Mouse (Mus musculus) forebrain, embryonic 11.5 days (tissue): ENCODE measurements at regions not wholly inside any gene's neighbourhood (a gene's known extent, or its start where the extent isn't known, plus 50 kb on each side); places are given as distances from the start of the nearest gene placed in this dataset.

Source experiments
- ATAC-seq: fragments of 200-750 bp; cut with Nextera tagmentation; replicated peaks from 2 replicates; pipeline ENCODE4 v1.8.0; 2017; ENCODE audit warnings: moderate TSS enrichment; ENCODE audit not compliant: low FRiP score
- DNase-seq: peaks from one replicate; pipeline ENCODE4 v3.0.0-alpha.2; 2017; ENCODE audit warnings: low spot score
- H3K27ac ChIP-seq: fragments of 300-500 bp; sonication (generic); 2 replicates; pipeline ENCODE4 v1.5.1; 2014; ENCODE audit warnings: low read depth, low read length
- H3K27me3 ChIP-seq: fragments of 300-500 bp; sonication (generic); 2 replicates; pipeline ENCODE4 v1.6.1; 2014; ENCODE audit warnings: mild to moderate bottlenecking, low read length, mixed read lengths; ENCODE audit not compliant: control insufficient read depth, insufficient read depth
- H3K36me3 ChIP-seq: fragments of 300-500 bp; sonication (generic); 2 replicates; pipeline ENCODE4 v1.6.1; 2014; ENCODE audit warnings: mild to moderate bottlenecking, low read length, moderate library complexity, mixed read lengths; ENCODE audit not compliant: control insufficient read depth, insufficient read depth
- H3K4me1 ChIP-seq: fragments of 300-500 bp; sonication (generic); replicated peaks from 2 replicates; pipeline ENCODE4 v1.6.1; 2014; ENCODE audit warnings: low read length, mixed read lengths; ENCODE audit not compliant: control insufficient read depth, insufficient read depth
- H3K4me2 ChIP-seq: fragments of 300-500 bp; sonication (generic); 2 replicates; pipeline ENCODE4 v1.6.1; 2014; ENCODE audit warnings: low read depth, mild to moderate bottlenecking, low read length, moderate library complexity, mixed read lengths; ENCODE audit not compliant: severe bottlenecking
- H3K4me3 ChIP-seq: fragments of 300-500 bp; sonication (generic); 2 replicates; pipeline ENCODE4 v1.5.1; 2014; ENCODE audit warnings: low read depth, low read length
- H3K9ac ChIP-seq: fragments of 300-500 bp; sonication (generic); 2 replicates; pipeline ENCODE4 v1.6.1; 2014; ENCODE audit warnings: low read length
- H3K9me3 ChIP-seq: fragments of 300-500 bp; sonication (generic); 2 replicates; pipeline ENCODE4 v1.6.1; 2016; ENCODE audit warnings: low read length, mixed read lengths; ENCODE audit not compliant: control insufficient read depth
- WGBS: fragments of 180-500 bp; shearing (Covaris S2); extraction: QIAGEN DNeasy Blood & Tissue Kit; methylation state at CpG from one replicate; pipeline ENCODE4 v1.1.7; 2014; 5-methylcytosine and 5-hydroxymethylcytosine counted together

DNA sequence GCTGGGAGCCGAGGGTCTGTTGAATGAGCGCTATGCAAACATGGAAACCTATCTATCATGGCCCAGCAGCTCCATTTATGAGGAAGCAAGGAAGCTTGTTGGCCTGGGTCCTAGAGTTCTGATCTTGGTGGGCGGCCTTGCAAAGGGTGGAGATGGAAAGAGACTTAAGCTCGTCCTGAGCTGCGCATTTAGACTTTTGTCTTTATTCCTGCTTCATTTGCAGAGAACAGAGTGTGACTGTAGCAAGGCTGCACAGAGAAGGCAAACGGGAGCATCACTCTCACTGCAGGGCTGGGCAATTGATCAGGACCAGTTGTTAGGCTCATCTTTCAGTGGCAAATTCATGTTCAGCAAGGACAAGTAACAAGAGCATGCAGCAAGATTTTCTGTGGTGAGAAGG lies 177.2 kb downstream of the Plod2 start:
- no peak for DNase-seq

DNA sequence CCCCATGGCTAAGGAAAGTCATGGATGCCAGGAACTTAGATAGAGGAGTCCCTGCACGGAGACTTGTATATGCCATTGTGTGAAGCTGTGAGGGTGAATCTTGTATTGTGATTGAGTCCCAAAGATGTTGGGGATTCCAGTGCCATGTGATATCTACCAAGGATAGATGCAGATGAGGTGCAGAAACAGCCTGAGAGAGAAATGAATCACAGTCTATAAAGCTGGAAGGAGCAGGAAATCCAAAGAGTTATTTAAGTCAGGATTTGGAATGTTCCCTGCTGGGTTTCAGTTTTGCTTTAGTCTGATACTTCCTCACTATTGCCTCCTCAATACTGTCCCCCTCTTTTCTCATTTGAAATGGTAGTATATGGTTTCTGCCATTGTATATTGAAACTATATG lies 186.8 kb downstream of the Plod2 start:
- 86% methylated on average over 1 of the region's 1 CpGs for WGBS
- no peaks in the 10 kb centered on the region for H3K27me3 ChIP-seq
- no peaks in the 10 kb centered on the region for H3K36me3 ChIP-seq
- ATAC-seq (no peak), DNase-seq (no peak)
- H3K4me2 ChIP-seq: no peak overlapping the region
- no peak overlapping the region for H3K27ac ChIP-seq
- no peaks in the 10 kb centered on the region for H3K9me3 ChIP-seq
- no peak overlapping the region for H3K4me3 ChIP-seq
- H3K9ac ChIP-seq: no peak overlapping the region
- no peaks in the 10 kb centered on the region for H3K4me1 ChIP-seq

More for the DNA sequence above, 177.2 kb downstream of the Plod2 start:
- WGBS: 80% methylated on average over 6 of the region's 6 CpGs
- ATAC-seq: no peak
- Histone ChIP-seq H3K27me3 (no peaks in the 10 kb centered on the region), H3K9me3 (no peaks in the 10 kb centered on the region), H3K4me3 (no peak overlapping the region), H3K4me1 (no peaks in the 10 kb centered on the region), H3K4me2 (no peak overlapping the region), H3K27ac (no peak overlapping the region), H3K9ac (no peak overlapping the region), H3K36me3 (no peaks in the 10 kb centered on the region)

DNA sequence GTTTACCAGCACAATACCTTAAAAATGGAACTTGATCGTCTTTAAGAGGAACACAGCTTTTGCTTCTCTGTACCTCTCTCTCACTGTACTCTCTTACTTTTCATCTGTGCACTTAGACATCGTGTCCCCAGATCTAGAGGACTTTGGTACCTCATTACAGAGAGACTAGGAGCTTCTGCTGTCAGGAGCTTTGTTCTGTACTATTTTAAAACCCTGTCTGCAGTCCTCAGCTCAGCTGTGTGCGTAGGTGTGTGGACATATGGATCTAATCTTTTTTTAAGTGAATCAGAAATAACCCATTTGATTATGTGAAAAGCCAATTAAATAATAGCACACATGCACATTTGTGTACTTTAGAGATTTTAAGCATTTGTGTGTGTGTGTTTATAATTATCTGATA lies 189.4 kb downstream of the Plod2 start:
- no peak overlapping the region for H3K27ac ChIP-seq

DNA sequence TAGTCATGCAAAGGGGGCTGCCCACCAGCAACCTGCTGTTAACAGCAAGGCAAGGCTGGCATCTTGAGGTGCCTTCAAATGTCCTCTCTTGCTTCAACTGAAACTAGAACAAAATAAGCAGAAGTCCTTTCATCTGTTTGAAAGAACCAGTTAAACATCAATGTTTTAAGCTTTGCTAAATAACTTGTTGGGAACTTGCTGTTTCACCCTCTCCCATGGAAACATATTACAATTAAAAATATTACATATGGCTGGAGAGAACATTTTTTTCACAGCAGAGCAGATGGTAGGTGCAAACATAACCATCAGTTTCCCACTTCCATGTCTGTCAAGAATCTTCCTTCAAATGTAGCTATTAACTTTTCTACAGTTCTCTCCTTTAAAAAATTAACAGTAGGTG lies 225.5 kb downstream of the Plod2 start:
- no peak overlapping the region for H3K9ac ChIP-seq
- H3K36me3 ChIP-seq: no peaks in the 10 kb centered on the region
- H3K27me3 ChIP-seq: no peaks in the 10 kb centered on the region
- H3K4me1 ChIP-seq: no peaks in the 10 kb centered on the region
- no peak overlapping the region for H3K4me2 ChIP-seq
- H3K27ac ChIP-seq: no peak overlapping the region
- ATAC-seq (no peak), DNase-seq (no peak)
- H3K4me3 ChIP-seq: no peak overlapping the region
- no peaks in the 10 kb centered on the region for H3K9me3 ChIP-seq

More for the DNA sequence above, 189.4 kb downstream of the Plod2 start:
- ATAC-seq (no peak), DNase-seq (no peak)
- Histone ChIP-seq H3K9me3 (no peaks in the 10 kb centered on the region; the same call in 1 of the 2 replicates), H3K4me2 (no peak overlapping the region), H3K27me3 (no peaks in the 10 kb centered on the region), H3K4me1 (no peaks in the 10 kb centered on the region), H3K36me3 (no peaks in the 10 kb centered on the region), H3K4me3 (no peak overlapping the region), H3K9ac (no peak overlapping the region)
- WGBS: 79% methylated on average over 3 of the region's 3 CpGs

DNA sequence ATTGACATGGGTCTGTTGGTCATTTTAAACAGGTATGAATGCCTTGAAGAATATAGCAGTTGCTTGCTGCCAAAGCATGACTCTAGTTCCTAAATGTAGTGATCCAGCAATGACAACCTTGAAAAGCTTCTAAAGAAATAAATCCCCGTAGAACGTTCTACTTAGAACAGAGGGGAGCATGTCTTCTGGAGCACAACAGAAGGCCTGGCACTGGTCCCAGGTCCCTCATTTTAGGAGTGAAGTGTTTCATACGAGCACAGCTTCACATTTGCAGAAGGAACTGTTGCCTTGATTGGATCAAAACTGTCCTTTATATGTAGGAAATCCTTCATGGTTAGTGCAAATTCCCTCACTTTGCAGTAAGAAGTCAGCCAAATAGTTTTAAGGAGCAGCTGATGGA lies 226.4 kb downstream of the Plod2 start:
- no peak overlapping the region for H3K4me3 ChIP-seq
- no peak overlapping the region for H3K9ac ChIP-seq
- no peak overlapping the region for H3K27ac ChIP-seq
- H3K4me2 ChIP-seq: no peak overlapping the region
- no peaks in the 10 kb centered on the region for H3K27me3 ChIP-seq
- DNase-seq (no peak), ATAC-seq (no peak)
- H3K36me3 ChIP-seq: no peaks in the 10 kb centered on the region
- H3K9me3 ChIP-seq: no peaks in the 10 kb centered on the region
- 91% methylated on average over 3 of the region's 3 CpGs for WGBS
- H3K4me1 ChIP-seq: no peaks in the 10 kb centered on the region

DNA sequence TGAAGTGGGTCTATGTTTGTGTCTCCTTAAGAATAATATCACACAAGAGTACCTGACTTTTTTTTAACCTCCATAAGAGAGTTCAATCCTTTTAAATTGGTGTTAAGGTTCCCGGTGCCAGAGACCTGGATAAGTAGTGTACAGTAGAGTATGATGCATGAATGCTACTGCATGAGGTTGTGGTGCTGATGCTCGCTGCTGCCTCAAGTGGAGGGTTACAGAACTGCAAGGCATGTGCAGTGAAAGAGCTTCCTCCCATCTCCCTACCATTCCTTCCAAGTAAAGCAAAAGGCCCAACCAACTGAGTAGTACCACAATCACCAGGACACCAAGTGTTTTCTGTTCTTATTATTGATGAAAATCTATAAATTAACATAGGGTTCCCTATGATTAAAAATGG lies 227.5 kb downstream of the Plod2 start:
- Histone ChIP-seq H3K9ac (no peak overlapping the region), H3K4me1 (no peaks in the 10 kb centered on the region), H3K36me3 (no peaks in the 10 kb centered on the region), H3K27ac (no peak overlapping the region), H3K4me3 (no peak overlapping the region), H3K27me3 (no peaks in the 10 kb centered on the region), H3K4me2 (no peak overlapping the region), H3K9me3 (no peaks in the 10 kb centered on the region)
- ATAC-seq (0 out of 2 replicates have a peak, but pooled peaks have one; percentile 28), DNase-seq (peak; percentile 59)
- 65% methylated on average over 2 of the region's 2 CpGs for WGBS

DNA sequence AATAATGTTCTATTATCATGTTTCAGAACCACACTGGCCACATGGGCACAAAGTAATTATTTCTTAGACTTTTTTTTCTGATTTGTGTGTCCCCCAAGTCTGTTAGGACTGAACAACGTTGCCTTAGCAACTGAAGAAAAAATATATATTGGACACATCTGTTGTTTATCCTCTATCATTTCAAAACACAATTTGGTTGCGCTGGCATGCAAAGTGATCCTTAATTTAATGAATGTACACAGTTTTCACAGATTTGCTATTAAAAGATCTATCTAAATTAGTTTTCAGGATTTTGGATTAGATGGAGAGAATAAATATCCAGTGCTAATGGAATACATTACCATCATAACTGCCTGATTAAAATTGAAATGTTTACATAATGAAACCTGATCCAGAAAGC lies 229.0 kb downstream of the Plod2 start:
- DNase-seq (no peak), ATAC-seq (no peak)
- no peak overlapping the region for H3K27ac ChIP-seq
- H3K9me3 ChIP-seq: no peaks in the 10 kb centered on the region
- H3K4me1 ChIP-seq: no peaks in the 10 kb centered on the region
- H3K36me3 ChIP-seq: no peaks in the 10 kb centered on the region
- no peak overlapping the region for H3K4me2 ChIP-seq
- H3K27me3 ChIP-seq: no peaks in the 10 kb centered on the region
- 93% methylated on average over 2 of the region's 2 CpGs for WGBS
- H3K9ac ChIP-seq: no peak overlapping the region
- no peak overlapping the region for H3K4me3 ChIP-seq

DNA sequence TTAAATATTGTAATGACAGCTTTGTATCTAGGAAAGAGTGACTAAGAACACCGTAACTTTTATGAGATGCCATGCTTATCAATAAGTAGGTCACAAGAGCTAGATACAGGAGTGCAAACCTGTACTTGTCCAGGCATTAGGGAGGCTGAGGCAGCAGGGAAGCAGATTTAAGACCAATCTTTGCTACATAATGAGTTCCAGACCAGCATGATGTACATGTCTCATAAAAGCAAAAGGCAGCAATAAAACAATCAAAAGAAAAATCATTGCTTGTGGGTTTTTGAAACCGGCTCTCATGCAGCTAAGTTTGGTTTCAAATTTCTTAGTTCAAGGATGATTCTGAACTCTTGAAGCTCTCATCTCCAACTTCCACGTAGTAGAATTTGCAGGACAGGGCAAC lies 229.7 kb downstream of the Plod2 start:
- no peaks in the 10 kb centered on the region for H3K9me3 ChIP-seq
- H3K4me2 ChIP-seq: no peak overlapping the region
- no peaks in the 10 kb centered on the region for H3K27me3 ChIP-seq
- no peaks in the 10 kb centered on the region for H3K4me1 ChIP-seq
- H3K9ac ChIP-seq: no peak overlapping the region
- WGBS: 82% methylated on average over 3 of the region's 3 CpGs
- H3K27ac ChIP-seq: no peak overlapping the region
- H3K4me3 ChIP-seq: no peak overlapping the region
- H3K36me3 ChIP-seq: no peaks in the 10 kb centered on the region
- no peak for DNase-seq
- no peak for ATAC-seq

DNA sequence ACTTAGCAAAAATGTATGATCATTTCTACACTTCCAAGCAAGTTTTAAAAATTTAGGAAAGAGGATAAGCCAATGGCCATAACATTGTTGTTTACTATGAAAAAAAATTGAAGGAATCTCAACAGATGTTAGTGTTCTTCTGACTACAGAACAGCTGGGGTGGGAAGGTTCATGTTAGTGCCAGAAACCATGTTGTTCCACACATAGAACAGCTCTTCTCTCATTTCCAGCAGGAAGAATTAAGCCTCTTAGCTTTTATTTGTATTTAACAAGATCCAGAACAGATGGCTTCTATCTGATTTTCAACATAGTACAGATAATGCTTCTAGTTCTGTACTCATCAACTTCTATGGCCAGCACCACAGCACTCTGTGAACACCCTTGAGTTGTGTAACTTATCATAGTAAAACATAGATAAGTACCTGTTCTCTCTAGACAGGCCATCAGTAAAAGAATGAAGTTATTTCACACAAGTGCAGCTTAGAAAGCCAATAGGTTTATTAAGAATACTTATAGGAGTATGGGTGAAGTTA lies 241.0 kb downstream of the Plod2 start:
- ATAC-seq (no peak), DNase-seq (no peak)
- H3K4me2 ChIP-seq: no peak overlapping the region
- H3K4me1 ChIP-seq: no peaks in the 10 kb centered on the region
- no peaks in the 10 kb centered on the region for H3K36me3 ChIP-seq
- H3K27ac ChIP-seq: no peak overlapping the region
- no peaks in the 10 kb centered on the region for H3K27me3 ChIP-seq
- H3K9me3 ChIP-seq: no peaks in the 10 kb centered on the region
- no peak overlapping the region for H3K9ac ChIP-seq
- H3K4me3 ChIP-seq: no peak overlapping the region
